Mouse (Mus musculus) limb, embryonic 12.5 days (tissue): ENCODE data around the gene Olfr10. TPM values are rescaled to one million over a fixed set of nuclear protein-coding genes. Genes with fewer than 3 reads are reported as not detected.

Experiments
- ATAC-seq: fragments of 200-750 bp; cut with Nextera tagmentation; 2 replicates; pipeline ENCODE4 v1.8.0; 2017; ENCODE audit warnings: low read depth, moderate TSS enrichment; ENCODE audit not compliant: insufficient number of reproducible peaks, insufficient read depth, low FRiP score, low TSS enrichment
- H3K27ac ChIP-seq: fragments of 300-500 bp; sonication (generic); 2 replicates; pipeline ENCODE4 v1.5.1; 2016; ENCODE audit warnings: mild to moderate bottlenecking, moderate library complexity
- H3K27me3 ChIP-seq: fragments of 300-500 bp; sonication (generic); 2 replicates; pipeline ENCODE4 v1.6.1; 2016; ENCODE audit warnings: mild to moderate bottlenecking, moderate library complexity
- H3K36me3 ChIP-seq: fragments of 300-500 bp; sonication (generic); 2 replicates; pipeline ENCODE4 v1.6.1; 2016; ENCODE audit warnings: mild to moderate bottlenecking, moderate library complexity
- H3K4me1 ChIP-seq: fragments of 300-500 bp; sonication (generic); replicated peaks from 2 replicates; pipeline ENCODE4 v1.6.1; 2016
- H3K4me2 ChIP-seq: fragments of 300-500 bp; sonication (generic); 2 replicates; pipeline ENCODE4 v1.6.1; 2016; ENCODE audit warnings: mild to moderate bottlenecking, moderate library complexity
- H3K4me3 ChIP-seq: fragments of 300-500 bp; sonication (generic); replicated peaks from 2 replicates; pipeline ENCODE4 v1.5.1; 2016; ENCODE audit warnings: mild to moderate bottlenecking
- H3K9ac ChIP-seq: fragments of 300-500 bp; sonication (generic); replicated peaks from 2 replicates; pipeline ENCODE4 v1.6.1; 2016; ENCODE audit warnings: mild to moderate bottlenecking, moderate library complexity
- H3K9me3 ChIP-seq: fragments of 300-500 bp; sonication (generic); 2 replicates; pipeline ENCODE4 v1.6.1; 2016; ENCODE audit warnings: mild to moderate bottlenecking, moderate library complexity
- WGBS: fragments of 180-500 bp; shearing (Covaris S2); methylation state at CpG from one replicate; pipeline ENCODE4 v1.1.7; 2016; 5-methylcytosine and 5-hydroxymethylcytosine counted together
- polyA plus RNA-seq: library from polyadenylated mRNA; unstranded; fragments of >200 nt; fragmentation: Nextera tagmentation; extraction: Ambion mirVana; gene quantifications from 2 replicates; pipeline ENCODE4 v1.2.1, GENCODE M21; 2016

The Olfr10 gene
- polyA plus RNA-seq: not detected in 2 replicates

DNA sequence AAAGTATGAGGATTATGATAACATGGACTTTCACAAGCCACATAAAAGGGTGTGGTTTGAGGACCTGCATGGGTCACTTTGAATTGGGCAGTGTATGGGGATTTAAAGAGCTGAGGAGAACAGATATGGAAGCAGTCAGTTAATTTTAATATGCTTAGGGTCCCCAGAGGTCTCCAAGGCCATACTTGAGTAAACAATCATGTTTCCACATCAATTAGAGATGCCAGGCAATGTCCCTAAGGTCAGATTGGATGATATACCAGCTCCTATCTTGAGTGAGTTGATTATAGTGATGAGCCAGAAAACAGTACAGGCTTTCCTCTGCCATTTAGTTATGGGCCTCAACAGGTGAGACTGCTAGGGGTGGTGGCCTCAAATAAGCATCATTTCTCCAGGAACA, at the start of gene Olfr10:
TSS of gene Olfr10 (plus strand) at position 301 of the 400 bp plus-strand sequence.
- Histone ChIP-seq H3K4me2 (no peak within 1 kb of the TSS), H3K4me1 (no peaks in the 10 kb centered on the region), H3K9me3 (no peaks in the 10 kb centered on the region), H3K36me3 (no peaks in the 10 kb centered on the region), H3K27me3 (no peaks in the 10 kb centered on the region), H3K4me3 (no peak within 1 kb of the TSS), H3K9ac (no peak within 1 kb of the TSS), H3K27ac (no peak within 1 kb of the TSS)
- no peak for ATAC-seq

DNA sequence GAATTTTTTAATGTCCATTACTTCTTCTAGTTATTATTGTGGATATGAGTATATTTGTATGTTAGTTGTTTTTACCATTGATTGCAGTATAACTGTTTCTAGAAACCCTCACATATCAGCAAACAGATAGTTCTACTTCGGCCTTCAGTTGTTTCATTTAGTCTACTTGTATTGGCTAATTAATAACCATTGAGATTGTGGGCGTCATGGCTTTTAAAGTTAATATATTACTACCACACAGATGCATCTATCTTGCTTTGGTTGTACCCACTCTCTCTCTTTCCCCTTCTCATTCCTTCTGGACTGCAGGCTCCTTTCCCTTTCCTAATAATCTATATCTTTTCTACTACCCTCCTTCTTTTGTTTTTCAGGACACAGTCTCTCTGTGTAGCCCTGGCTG, 45.2 kb upstream of the Olfr10 start:
- Histone ChIP-seq H3K9ac (no peak overlapping the region), H3K9me3 (no peaks in the 10 kb centered on the region), H3K27me3 (no peaks in the 10 kb centered on the region), H3K4me3 (no peak overlapping the region), H3K36me3 (peaks cover 71% of the 10 kb centered on the region), H3K27ac (no peak overlapping the region), H3K4me2 (no peak overlapping the region), H3K4me1 (no peaks in the 10 kb centered on the region)
- WGBS: 96% methylated on average over 2 of the region's 2 CpGs
- ATAC-seq: no peak

DNA sequence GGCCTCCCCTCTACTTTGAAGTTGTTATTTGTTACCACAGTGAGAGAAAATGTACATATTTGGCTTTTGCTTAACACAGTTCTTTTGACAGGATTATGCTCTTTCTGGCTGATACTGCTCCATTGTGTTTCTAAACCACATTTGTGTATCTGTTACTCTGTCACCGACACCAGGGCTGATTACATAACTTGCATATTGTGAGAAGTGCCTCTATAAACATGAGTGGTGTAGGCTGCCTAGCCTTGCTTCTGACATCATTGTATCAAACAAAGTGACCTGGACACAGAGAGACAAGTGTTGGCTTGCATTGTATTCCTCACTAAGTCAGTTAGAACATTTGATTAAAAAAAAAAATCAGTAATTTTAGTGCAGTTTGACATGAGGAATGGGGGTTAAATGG, 44.7 kb upstream of the Olfr10 start:
- Histone ChIP-seq H3K9me3 (no peaks in the 10 kb centered on the region), H3K4me1 (no peaks in the 10 kb centered on the region), H3K4me2 (no peak overlapping the region), H3K4me3 (no peak overlapping the region), H3K27ac (no peak overlapping the region), H3K9ac (no peak overlapping the region), H3K36me3 (peaks cover 68% of the 10 kb centered on the region), H3K27me3 (no peaks in the 10 kb centered on the region)
- WGBS: 85% methylated on average over 1 of the region's 1 CpGs
- ATAC-seq: no peak

DNA sequence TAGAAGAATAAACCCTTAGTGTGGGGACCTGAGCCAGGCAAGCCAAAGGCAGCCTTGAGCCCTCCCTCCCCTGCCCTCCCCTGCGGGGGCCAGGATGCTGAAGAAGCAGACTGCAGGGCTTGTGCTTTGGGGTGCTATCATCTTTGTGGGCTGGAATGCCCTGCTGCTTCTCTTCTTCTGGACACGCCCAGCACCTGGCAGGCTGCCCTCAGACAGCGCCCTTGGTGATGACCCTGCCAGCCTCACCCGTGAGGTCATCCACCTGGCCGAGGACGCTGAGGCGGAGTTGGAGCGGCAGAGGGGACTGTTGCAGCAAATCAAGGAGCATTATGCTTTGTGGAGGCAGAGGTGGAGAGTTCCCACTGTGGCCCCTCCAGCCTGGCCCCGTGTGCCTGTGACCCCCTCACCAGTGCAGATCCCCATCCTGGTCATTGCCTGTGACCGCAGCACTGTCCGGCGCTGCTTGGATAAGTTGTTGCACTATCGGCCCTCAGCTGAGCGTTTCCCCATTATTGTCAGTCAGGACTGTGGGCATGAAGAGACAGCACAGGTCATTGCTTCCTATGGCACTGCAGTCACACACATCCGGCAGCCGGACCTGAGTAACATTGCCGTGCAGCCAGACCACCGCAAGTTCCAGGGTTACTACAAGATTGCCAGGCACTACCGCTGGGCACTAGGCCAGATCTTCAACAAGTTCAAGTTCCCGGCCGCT, 43.8 kb upstream of the Olfr10 start:
- no peaks in the 10 kb centered on the region for H3K4me1 ChIP-seq
- ATAC-seq: no peak
- H3K9ac ChIP-seq: no peak overlapping the region
- H3K36me3 ChIP-seq: peaks cover 62% of the 10 kb centered on the region
- WGBS: 93% methylated on average over 21 of the region's 21 CpGs
- no peaks in the 10 kb centered on the region for H3K27me3 ChIP-seq
- H3K4me2 ChIP-seq: no peak overlapping the region
- H3K9me3 ChIP-seq: no peaks in the 10 kb centered on the region
- H3K27ac ChIP-seq: no peak overlapping the region
- H3K4me3 ChIP-seq: no peak overlapping the region

DNA sequence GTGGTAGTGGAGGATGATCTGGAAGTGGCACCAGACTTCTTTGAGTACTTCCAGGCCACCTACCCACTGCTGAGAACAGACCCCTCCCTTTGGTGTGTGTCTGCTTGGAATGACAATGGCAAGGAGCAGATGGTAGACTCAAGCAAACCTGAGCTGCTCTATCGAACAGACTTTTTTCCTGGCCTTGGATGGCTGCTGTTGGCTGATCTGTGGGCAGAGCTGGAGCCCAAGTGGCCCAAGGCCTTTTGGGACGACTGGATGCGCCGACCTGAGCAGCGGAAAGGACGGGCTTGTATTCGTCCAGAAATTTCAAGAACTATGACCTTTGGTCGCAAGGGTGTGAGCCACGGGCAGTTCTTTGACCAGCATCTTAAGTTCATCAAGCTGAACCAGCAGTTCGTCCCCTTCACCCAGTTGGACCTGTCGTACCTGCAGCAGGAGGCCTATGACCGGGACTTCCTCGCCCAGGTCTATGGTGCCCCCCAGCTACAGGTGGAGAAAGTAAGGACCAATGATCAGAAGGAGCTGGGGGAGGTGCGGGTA, 43.2 kb upstream of the Olfr10 start:
- Histone ChIP-seq H3K36me3 (peaks cover 60% of the 10 kb centered on the region), H3K4me3 (no peak overlapping the region), H3K4me1 (no peaks in the 10 kb centered on the region), H3K4me2 (no peak overlapping the region), H3K27ac (no peak overlapping the region), H3K27me3 (no peaks in the 10 kb centered on the region), H3K9ac (no peak overlapping the region), H3K9me3 (no peaks in the 10 kb centered on the region)
- no peak for ATAC-seq
- WGBS: 93% methylated on average over 14 of the region's 14 CpGs

DNA sequence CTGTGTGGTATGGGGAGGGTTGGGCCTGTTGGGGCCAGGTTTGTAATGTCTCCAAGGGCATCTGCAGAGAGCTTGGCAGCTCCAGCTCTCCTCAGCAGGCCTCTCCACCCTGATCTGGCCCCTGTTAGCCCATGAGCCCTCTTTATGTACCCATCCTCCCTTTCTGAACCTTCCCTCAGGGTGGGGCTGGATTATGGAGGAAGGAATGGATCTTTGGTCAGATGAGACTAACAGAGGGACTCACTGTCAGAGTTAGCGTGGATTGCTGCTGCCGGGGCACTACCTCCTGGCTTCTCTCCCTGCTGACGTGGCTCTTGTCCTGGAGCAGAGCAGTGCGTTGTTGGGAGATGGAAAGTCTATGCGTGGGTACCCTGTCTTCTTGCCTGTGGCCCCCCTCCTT, 42.3 kb upstream of the Olfr10 start:
- Histone ChIP-seq H3K27me3 (no peaks in the 10 kb centered on the region), H3K4me2 (no peak overlapping the region), H3K36me3 (peaks cover 52% of the 10 kb centered on the region), H3K4me3 (no peak overlapping the region), H3K9me3 (no peaks in the 10 kb centered on the region), H3K9ac (no peak overlapping the region), H3K27ac (no peak overlapping the region), H3K4me1 (no peaks in the 10 kb centered on the region)
- no peak for ATAC-seq
- WGBS: 92% methylated on average over 5 of the region's 5 CpGs

DNA sequence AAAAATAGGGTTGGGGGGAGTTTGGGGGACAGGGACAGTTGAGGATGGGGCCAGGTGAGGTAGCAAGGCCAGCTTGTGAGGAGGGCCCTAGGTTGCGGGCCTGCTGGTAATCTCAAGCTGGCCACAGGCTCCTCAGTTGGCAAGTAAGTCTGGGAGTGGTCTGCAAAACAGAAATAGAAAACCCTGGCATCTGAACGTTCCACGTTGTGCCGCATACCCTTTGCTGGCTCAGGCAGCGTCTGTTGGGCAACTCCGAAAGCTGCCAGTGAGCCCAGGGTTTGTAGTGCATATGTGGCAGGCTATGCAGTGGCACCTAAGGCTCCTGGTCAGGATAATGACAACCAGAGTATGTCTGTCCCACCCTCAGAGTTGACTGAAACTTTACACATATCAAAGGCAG, 41.4 kb upstream of the Olfr10 start:
- no peak overlapping the region for H3K4me2 ChIP-seq
- H3K4me3 ChIP-seq: no peak overlapping the region
- no peaks in the 10 kb centered on the region for H3K9me3 ChIP-seq
- no peak for ATAC-seq
- H3K9ac ChIP-seq: no peak overlapping the region
- H3K36me3 ChIP-seq: peaks cover 52% of the 10 kb centered on the region
- H3K27me3 ChIP-seq: no peaks in the 10 kb centered on the region
- no peaks in the 10 kb centered on the region for H3K4me1 ChIP-seq
- no peak overlapping the region for H3K27ac ChIP-seq
- WGBS: 96% methylated on average over 6 of the region's 6 CpGs

DNA sequence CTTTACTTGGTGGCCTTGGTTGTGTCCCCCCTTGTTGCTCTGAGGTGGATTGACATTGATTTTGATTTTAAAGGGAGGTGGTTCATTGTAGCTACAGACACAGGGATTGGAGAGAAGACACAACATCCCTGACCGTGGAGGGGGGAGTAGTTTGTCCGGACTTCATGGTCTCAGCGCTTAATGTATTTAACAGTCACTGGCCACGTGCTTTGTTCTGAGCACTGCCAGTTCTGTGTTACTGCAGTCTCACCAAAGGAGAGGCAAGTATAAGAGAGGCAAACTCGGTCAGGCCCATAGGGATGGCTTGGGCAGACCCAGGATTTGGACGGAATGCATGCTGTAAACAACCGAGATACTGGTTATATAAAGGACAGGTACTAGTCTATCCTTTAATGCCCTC, 40.5 kb upstream of the Olfr10 start:
- H3K27ac ChIP-seq: no peak overlapping the region
- H3K27me3 ChIP-seq: no peaks in the 10 kb centered on the region
- ATAC-seq: no peak
- H3K9me3 ChIP-seq: no peaks in the 10 kb centered on the region
- H3K4me2 ChIP-seq: no peak overlapping the region
- H3K4me3 ChIP-seq: no peak overlapping the region
- 88% methylated on average over 7 of the region's 7 CpGs for WGBS
- H3K4me1 ChIP-seq: no peaks in the 10 kb centered on the region
- H3K36me3 ChIP-seq: peaks cover 52% of the 10 kb centered on the region
- no peak overlapping the region for H3K9ac ChIP-seq

DNA sequence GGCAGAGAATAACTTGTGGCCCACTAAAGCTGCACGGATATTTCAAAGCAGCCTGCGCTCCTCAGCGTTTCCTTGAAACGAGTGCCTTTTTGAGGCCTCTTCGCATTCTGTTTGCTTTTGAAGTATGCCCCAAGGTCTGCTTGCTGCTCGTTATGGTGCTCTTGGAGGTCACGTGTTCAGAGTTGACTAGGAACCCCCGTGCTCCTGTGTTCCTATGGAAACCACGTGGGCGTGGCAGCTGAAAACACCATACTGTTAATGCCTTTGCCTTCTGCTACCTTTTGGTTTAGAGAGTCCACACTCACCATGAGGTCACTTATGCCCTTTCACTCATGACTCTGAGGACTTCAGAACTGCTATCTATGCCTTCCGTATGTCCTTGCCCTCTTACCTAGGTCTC, 39.9 kb upstream of the Olfr10 start:
- no peak for ATAC-seq
- Histone ChIP-seq H3K4me3 (no peak overlapping the region), H3K4me1 (no peaks in the 10 kb centered on the region), H3K4me2 (no peak overlapping the region), H3K9ac (no peak overlapping the region), H3K27ac (no peak overlapping the region), H3K27me3 (no peaks in the 10 kb centered on the region), H3K9me3 (no peaks in the 10 kb centered on the region), H3K36me3 (peaks cover 50% of the 10 kb centered on the region)
- WGBS: 68% methylated on average over 11 of the region's 11 CpGs

DNA sequence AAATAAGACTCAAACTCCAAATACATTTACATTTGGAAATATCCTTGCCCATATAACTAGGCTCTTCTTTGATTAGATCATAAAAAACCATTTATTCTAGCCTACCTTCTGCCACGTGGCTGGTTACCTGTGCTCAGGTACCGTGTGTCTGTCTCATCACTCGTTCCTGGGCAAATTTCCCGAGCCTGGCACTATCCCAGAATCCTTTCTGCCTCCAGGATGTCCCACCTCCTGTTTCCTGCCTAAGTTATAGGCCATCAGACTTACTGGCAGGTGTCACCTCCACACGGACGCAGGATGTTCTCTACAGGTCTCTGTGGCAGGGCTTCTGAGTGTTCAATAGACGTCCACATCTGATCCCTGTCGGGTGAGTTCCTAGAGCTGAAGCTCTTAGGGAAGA, 39.4 kb upstream of the Olfr10 start:
- no peak overlapping the region for H3K4me2 ChIP-seq
- no peak for ATAC-seq
- 87% methylated on average over 8 of the region's 8 CpGs for WGBS
- no peaks in the 10 kb centered on the region for H3K4me1 ChIP-seq
- H3K4me3 ChIP-seq: no peak overlapping the region
- H3K27ac ChIP-seq: no peak overlapping the region
- H3K36me3 ChIP-seq: peaks cover 45% of the 10 kb centered on the region
- H3K27me3 ChIP-seq: no peaks in the 10 kb centered on the region
- no peak overlapping the region for H3K9ac ChIP-seq
- no peaks in the 10 kb centered on the region for H3K9me3 ChIP-seq

DNA sequence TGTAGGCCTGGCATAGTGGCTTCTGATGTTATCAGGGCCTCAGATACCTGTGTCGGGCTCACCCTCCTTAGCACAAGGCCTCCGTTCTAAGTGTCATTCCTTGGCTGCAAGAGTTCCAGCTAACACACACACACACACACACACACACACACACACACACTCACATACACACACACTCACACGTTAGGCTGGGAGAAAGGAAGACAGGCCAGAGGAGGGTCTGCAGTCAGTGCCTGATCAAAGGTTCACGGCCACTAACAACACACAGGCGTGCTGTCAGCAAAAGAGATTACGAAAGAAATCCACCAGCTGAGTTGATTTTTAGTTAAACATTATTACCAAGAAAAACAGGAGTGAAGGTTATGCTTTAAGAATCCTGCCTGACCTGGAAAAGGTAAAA, 37.9 kb upstream of the Olfr10 start:
- 81% methylated on average over 6 of the region's 6 CpGs for WGBS
- ATAC-seq: no peak
- Histone ChIP-seq H3K4me3 (no peak overlapping the region), H3K9me3 (no peaks in the 10 kb centered on the region), H3K27me3 (no peaks in the 10 kb centered on the region), H3K36me3 (peaks cover 30% of the 10 kb centered on the region), H3K4me2 (no peak overlapping the region), H3K9ac (no peak overlapping the region), H3K27ac (no peak overlapping the region), H3K4me1 (no peaks in the 10 kb centered on the region)

DNA sequence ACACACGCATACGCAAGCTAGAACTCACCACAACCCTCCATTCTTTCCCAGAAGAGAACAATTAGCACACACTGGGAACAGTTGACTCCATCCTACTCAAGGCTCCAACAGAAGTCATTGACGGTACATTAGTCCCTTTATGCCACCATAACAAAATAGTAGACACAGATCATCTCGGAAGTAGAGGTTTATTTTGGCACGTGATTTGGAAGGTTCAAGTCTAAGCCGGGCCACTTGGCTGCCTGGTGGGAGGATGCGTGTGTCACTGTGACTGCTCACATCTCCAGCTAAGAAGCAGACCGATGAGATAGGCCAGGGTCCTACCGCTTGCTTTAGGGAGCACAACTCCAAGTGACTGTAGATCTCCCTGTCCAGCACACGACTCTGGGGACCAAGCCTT, 37.2 kb upstream of the Olfr10 start:
- H3K4me2 ChIP-seq: no peak overlapping the region
- WGBS: 91% methylated on average over 10 of the region's 10 CpGs
- no peak overlapping the region for H3K9ac ChIP-seq
- H3K27ac ChIP-seq: no peak overlapping the region
- H3K9me3 ChIP-seq: no peaks in the 10 kb centered on the region
- no peak overlapping the region for H3K4me3 ChIP-seq
- ATAC-seq: no peak
- no peaks in the 10 kb centered on the region for H3K27me3 ChIP-seq
- H3K4me1 ChIP-seq: no peaks in the 10 kb centered on the region
- peaks cover 23% of the 10 kb centered on the region for H3K36me3 ChIP-seq
